Mouse (Mus musculus) limb, embryonic 11.5 days (tissue): ENCODE results near the gene Pmp22. TPM values are rescaled to one million over a fixed set of nuclear protein-coding genes. Genes with fewer than 3 reads are reported as not detected.
A peak's percentile ranks its signal among the peaks of the same experiment; 100 is the strongest.

Experiments used
- ATAC-seq: fragments of 200-750 bp; cut with Nextera tagmentation; 2 replicates; pipeline ENCODE4 v1.8.0; 2017; ENCODE audit warnings: low read depth; ENCODE audit not compliant: insufficient number of reproducible peaks, low FRiP score, low TSS enrichment
- DNase-seq: peaks from one replicate; pipeline ENCODE4 v3.0.0-alpha.2; 2015; ENCODE audit warnings: low spot score
- H3K27ac ChIP-seq: fragments of 300-500 bp; sonication (generic); replicated peaks from 2 replicates; pipeline ENCODE4 v1.5.1; 2014; ENCODE audit warnings: low read depth, mild to moderate bottlenecking, low read length
- H3K27me3 ChIP-seq: fragments of 300-500 bp; sonication (generic); 2 replicates; pipeline ENCODE4 v1.6.1; 2014; ENCODE audit warnings: mild to moderate bottlenecking, low read length, mixed read lengths; ENCODE audit not compliant: control insufficient read depth, insufficient read depth
- H3K36me3 ChIP-seq: fragments of 300-500 bp; sonication (generic); 2 replicates; pipeline ENCODE4 v1.6.1; 2014; ENCODE audit warnings: mild to moderate bottlenecking, low read length, moderate library complexity, mixed read lengths; ENCODE audit not compliant: control insufficient read depth, insufficient read depth
- H3K4me1 ChIP-seq: fragments of 300-500 bp; sonication (generic); 2 replicates; pipeline ENCODE4 v1.6.1; 2014; ENCODE audit warnings: low read length, mixed read lengths; ENCODE audit not compliant: control insufficient read depth, insufficient read depth
- H3K4me2 ChIP-seq: fragments of 300-500 bp; sonication (generic); 2 replicates; pipeline ENCODE4 v1.6.1; 2014; ENCODE audit warnings: low read depth, mild to moderate bottlenecking, moderate library complexity; ENCODE audit not compliant: severe bottlenecking
- H3K4me3 ChIP-seq: fragments of 300-500 bp; sonication (generic); 2 replicates; pipeline ENCODE4 v1.5.1; 2014; ENCODE audit warnings: low read depth, low read length
- H3K9ac ChIP-seq: fragments of 300-500 bp; sonication (generic); 2 replicates; pipeline ENCODE4 v1.6.1; 2014; ENCODE audit warnings: mild to moderate bottlenecking, low read length
- H3K9me3 ChIP-seq: fragments of 300-500 bp; sonication (generic); 2 replicates; pipeline ENCODE4 v1.6.1; 2016; ENCODE audit warnings: low read length; ENCODE audit not compliant: control insufficient read depth
- WGBS: fragments of 180-500 bp; shearing (Covaris S2); extraction: QIAGEN DNeasy Blood & Tissue Kit; methylation state at CpG from one replicate; pipeline ENCODE4 v1.1.7; 2014; 5-methylcytosine and 5-hydroxymethylcytosine counted together
- polyA plus RNA-seq: library from polyadenylated mRNA; unstranded; fragments of >200 nt; fragmentation: Nextera tagmentation; extraction: Ambion mirVana; gene quantifications from 2 replicates; pipeline ENCODE4 v1.2.1, GENCODE M21; 2014

Gene Pmp22
- polyA plus RNA-seq, 1 experiment from 2014 or later = 51.0 TPM

DNA sequence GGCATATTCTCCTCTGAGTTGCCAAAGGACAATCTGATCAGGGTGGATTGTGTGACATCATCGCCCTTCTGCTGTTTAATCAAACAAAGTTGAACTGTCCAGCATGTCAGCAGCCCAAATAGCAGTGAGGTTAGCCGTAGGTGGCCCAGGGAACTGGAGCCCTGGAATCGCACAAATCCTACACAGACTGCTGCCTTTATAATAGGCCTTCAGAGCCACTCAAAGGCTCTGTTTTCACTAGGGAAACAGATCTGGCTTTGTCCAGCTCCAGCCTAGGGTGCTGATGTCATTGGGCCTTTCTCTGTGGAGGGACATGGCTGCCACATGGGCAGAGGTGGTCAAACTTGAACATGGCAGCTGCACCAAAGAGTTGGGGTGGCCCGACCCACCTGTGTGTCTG is 28.3 kb downstream of the Pmp22 start:
- no peak overlapping the region for H3K4me2 ChIP-seq
- ATAC-seq = no peak
- H3K4me1 ChIP-seq = no peaks in the 10 kb centered on the region
- no peaks in the 10 kb centered on the region for H3K27me3 ChIP-seq
- H3K36me3 ChIP-seq = peaks cover 5% of the 10 kb centered on the region; the same call in 1 of the 2 replicates
- WGBS = 86% methylated on average over 4 of the region's 4 CpGs
- no peak overlapping the region for H3K9ac ChIP-seq
- no peaks in the 10 kb centered on the region for H3K9me3 ChIP-seq
- no peak overlapping the region for H3K4me3 ChIP-seq
- no peak for DNase-seq
- H3K27ac ChIP-seq = no peak overlapping the region

DNA sequence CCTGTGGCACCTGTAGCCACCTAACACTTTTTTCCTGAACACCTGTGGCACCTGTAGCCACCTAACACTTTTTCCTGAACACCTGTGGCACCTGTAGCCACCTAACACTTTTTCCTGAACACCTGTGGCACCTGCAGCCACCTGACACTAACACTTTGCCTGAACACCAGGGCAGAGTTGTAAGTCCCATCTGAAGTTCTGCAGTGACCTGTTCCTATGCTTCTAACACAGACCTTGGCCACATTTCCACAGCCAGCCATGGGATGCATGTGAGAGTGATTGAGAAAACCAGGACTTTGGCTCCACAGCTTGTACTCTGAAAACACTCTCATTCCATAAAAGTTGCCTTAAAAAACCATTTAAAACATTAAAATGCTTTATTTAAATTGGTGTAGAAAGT is 32.1 kb downstream of the Pmp22 start:
- H3K27me3 ChIP-seq = no peaks in the 10 kb centered on the region
- H3K9ac ChIP-seq = no peak overlapping the region
- no peak for ATAC-seq
- H3K9me3 ChIP-seq = no peaks in the 10 kb centered on the region
- no peak for DNase-seq
- H3K4me1 ChIP-seq = no peaks in the 10 kb centered on the region
- H3K27ac ChIP-seq = no peak overlapping the region
- H3K36me3 ChIP-seq = peaks cover 5% of the 10 kb centered on the region; the same call in 1 of the 2 replicates
- H3K4me3 ChIP-seq = no peak overlapping the region
- H3K4me2 ChIP-seq = no peak overlapping the region

DNA sequence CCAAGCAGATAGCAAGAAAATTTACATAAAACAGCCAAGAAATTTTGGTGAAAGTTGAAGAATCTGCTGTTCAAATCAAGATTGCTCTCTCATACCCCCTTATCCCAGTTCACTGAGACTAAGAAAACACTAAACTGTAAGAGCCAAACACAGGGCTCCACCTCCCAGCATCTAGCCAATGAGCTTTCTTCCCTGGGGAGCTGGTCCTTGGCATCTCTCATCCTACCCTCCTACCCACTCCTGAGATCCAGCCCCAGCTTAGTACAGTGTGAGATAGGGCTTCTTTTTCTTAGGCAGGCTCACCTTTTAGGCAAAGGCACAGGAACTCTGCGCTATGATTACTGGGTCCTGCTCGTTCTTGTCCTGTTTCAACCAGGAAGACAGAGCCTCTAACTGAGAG is 34.0 kb downstream of the Pmp22 start:
- Histone ChIP-seq H3K9me3 (no peaks in the 10 kb centered on the region), H3K27me3 (no peaks in the 10 kb centered on the region), H3K27ac (no peak overlapping the region), H3K36me3 (peaks cover 5% of the 10 kb centered on the region; the same call in 1 of the 2 replicates), H3K4me2 (no peak overlapping the region), H3K4me3 (no peak overlapping the region), H3K9ac (no peak overlapping the region), H3K4me1 (no peaks in the 10 kb centered on the region)
- DNase-seq (peak; percentile 12), ATAC-seq (no peak)
- 74% methylated on average over 2 of the region's 2 CpGs for WGBS

DNA sequence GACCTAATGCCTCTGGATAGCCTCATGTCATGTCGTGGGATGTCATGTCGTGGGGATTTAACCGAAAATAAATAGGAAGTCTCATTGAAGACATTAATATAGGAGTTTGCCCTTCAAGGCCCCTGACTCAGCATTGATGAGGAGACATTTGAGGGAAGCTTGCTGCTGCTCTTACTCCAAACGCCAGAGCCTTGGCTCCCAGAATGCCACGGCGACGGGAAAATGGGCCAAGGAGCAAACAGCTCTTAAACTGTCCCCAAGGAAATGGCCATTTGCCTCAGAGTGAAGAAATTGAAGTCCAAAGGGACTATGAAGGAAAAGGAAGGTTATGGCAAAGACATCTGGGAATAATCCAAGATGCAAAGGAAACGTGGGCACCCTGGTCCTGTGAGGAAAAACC is 34.8 kb downstream of the Pmp22 start:
- Histone ChIP-seq H3K4me3 (no peak overlapping the region), H3K9ac (no peak overlapping the region), H3K4me2 (no peak overlapping the region), H3K27ac (no peak overlapping the region), H3K27me3 (no peaks in the 10 kb centered on the region), H3K9me3 (no peaks in the 10 kb centered on the region), H3K4me1 (no peaks in the 10 kb centered on the region), H3K36me3 (peaks cover 3% of the 10 kb centered on the region; the same call in 1 of the 2 replicates)
- ATAC-seq = no peak
- 82% methylated on average over 8 of the region's 8 CpGs for WGBS
- peak; percentile 14 for DNase-seq

DNA sequence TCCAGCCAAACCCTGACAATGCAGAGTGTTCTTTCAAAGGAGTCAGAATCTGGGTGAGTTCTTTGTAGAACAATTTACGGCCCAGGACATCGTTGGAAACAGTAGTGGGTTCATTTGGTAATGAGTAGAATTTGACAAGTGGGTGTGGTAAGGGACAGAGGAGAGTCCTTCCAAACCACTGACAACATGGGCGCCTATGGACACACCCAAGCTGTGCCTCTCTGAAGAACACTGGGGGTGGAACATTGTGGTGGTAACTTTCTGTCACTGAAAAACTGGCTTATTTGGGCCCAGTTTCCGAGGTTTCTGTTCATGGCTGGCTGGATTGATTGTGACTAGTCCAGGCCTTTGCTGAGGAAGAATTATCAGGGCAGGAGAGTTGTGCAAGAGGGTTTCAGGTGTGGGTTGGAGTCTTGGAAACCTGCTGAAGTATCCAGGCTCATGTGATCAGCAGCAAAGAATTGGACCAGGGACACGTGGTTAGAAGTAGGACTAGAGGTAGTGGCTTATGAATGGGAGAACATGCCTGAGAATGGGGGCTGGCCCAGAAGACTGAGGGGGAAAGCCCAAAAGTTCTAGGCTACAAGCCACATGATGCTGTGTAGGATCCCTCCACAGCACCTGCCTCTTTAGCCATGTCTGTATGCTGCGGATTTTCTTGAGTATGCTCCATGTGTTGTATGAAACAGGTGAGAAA is 35.4 kb downstream of the Pmp22 start:
- H3K27ac ChIP-seq = no peak overlapping the region
- WGBS = 88% methylated on average over 6 of the region's 6 CpGs
- ATAC-seq = no peak
- no peaks in the 10 kb centered on the region for H3K9me3 ChIP-seq
- H3K27me3 ChIP-seq = no peaks in the 10 kb centered on the region
- no peak overlapping the region for H3K4me2 ChIP-seq
- no peaks in the 10 kb centered on the region; the same call in 1 of the 2 replicates for H3K36me3 ChIP-seq
- H3K9ac ChIP-seq = no peak overlapping the region
- H3K4me3 ChIP-seq = no peak overlapping the region
- H3K4me1 ChIP-seq = peaks cover 4% of the 10 kb centered on the region; the same call in 1 of the 2 replicates
- DNase-seq = peak; percentile 14

DNA sequence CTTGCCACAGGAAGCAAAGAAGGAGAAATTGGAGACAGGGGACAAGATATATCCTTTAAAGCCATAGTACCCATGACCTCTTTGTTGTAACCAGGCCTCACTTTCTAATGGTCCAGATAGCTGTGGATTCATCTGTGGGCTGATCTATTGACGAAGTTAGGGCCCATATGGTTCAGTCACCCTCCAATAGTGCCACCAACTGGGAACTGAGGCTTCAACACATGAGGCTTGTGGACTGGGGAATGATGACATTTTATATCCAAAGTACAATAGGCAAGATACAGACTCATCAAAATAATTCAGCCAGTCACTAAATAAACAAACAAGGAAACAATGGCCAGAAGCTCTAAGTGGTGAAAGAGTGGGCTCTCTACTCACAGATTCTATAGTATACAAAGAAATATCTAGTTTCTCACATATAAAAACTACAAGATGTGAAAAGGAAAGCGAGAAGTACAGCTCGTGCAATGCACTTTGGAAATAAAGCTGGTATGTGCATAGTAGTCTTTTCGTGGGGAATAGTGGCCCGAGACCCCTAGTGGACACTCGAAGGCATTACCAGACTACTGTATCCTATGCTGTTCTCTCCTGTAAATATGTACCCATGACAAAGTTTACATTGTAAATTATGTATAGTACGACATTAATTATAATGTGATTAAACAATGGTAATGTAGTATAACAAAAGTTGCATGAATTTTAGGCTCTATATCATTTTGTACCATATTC is 36.1 kb downstream of the Pmp22 start:
- ATAC-seq (no peak), DNase-seq (peak; percentile 28)
- Histone ChIP-seq H3K27me3 (no peaks in the 10 kb centered on the region), H3K4me1 (peaks cover 4% of the 10 kb centered on the region; the same call in 1 of the 2 replicates), H3K4me3 (no peak overlapping the region), H3K4me2 (no peak overlapping the region), H3K9ac (no peak overlapping the region), H3K9me3 (no peaks in the 10 kb centered on the region), H3K36me3 (no peaks in the 10 kb centered on the region), H3K27ac (no peak overlapping the region)
- WGBS = 50% methylated on average over 7 of the region's 7 CpGs

DNA sequence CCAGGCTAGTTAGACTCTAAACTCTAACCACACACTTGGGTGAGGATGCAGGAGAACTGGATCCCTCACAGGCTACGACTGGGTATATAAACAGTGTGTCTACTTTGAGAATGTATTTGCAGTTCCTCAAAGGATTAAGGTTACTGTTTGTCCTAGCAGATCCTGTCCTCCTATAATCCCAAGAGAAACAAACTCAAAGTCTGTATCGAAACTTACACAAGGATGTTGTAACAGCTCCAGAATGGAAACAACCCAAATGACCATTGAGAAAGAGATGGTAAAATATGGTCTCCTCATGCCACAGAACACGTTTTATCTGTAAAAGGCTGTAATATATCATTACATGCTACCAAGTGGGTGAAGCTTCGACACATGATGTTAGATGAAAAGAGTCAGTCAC is 39.0 kb downstream of the Pmp22 start:
- H3K9ac ChIP-seq = no peak overlapping the region
- H3K27me3 ChIP-seq = no peaks in the 10 kb centered on the region
- H3K9me3 ChIP-seq = no peaks in the 10 kb centered on the region
- H3K36me3 ChIP-seq = no peaks in the 10 kb centered on the region
- ATAC-seq (no peak), DNase-seq (peak; percentile 6)
- peaks cover 4% of the 10 kb centered on the region; the same call in 1 of the 2 replicates for H3K4me1 ChIP-seq
- H3K4me3 ChIP-seq = no peak overlapping the region
- H3K27ac ChIP-seq = no peak overlapping the region
- 83% methylated on average over 4 of the region's 4 CpGs for WGBS
- no peak overlapping the region for H3K4me2 ChIP-seq

DNA sequence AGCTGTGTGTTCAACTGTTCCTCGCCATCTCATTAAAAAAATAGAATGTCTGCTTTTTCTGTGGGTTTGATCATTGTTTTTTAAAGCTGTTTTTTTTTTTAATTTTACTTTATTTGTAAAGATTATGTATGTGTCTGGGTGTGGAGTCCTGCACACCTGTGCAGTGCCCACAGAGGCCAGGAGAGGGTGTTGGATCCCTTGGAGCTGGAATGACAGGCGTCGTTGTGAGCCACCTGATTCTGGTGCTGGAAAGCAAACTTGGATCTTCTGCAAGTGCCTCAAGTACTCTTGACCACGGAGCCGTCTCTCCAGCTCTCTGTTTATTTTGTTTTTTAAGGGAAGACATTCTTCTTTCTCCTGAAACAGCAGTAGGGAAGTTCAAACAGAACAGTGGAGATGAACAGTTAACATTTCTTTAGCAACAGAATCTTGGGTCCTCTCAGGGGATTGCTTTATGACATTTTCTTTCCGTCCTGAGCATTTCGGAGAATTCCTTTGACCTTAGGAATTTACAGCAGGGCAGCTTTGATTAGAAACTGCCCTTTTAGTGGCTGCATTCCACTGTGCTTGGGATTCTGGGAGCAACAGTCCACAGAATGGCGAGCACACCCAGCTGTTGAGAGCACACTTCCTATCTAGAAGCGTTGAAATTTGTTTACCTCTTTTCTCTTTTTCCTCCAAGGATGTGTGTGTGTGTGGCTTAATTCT is 39.9 kb downstream of the Pmp22 start:
- ATAC-seq (no peak), DNase-seq (peak; percentile 25)
- H3K27ac ChIP-seq = no peak overlapping the region
- no peaks in the 10 kb centered on the region for H3K9me3 ChIP-seq
- H3K4me3 ChIP-seq = no peak overlapping the region
- WGBS = 25% methylated on average over 9 of the region's 9 CpGs
- H3K27me3 ChIP-seq = no peaks in the 10 kb centered on the region
- H3K9ac ChIP-seq = no peak overlapping the region; the same call in 1 of the 2 replicates
- no peaks in the 10 kb centered on the region for H3K36me3 ChIP-seq
- H3K4me1 ChIP-seq = peaks cover 4% of the 10 kb centered on the region; the same call in 1 of the 2 replicates
- H3K4me2 ChIP-seq = peak overlapping the region; percentile 7; the same call in 1 of the 2 replicates
